Mouse (Mus musculus) intestine, embryonic 16.5 days (tissue): ENCODE measurements around the gene Sik3. TPM values are rescaled to one million over a fixed set of nuclear protein-coding genes. Genes with fewer than 3 reads are reported as not detected.
A peak's percentile ranks its signal among the peaks of the same experiment; 100 is the strongest.

Experiments
- ATAC-seq: fragments of 200-750 bp; cut with Nextera tagmentation; 2 replicates; pipeline ENCODE4 v1.8.0; 2017; ENCODE audit warnings: moderate TSS enrichment, moderate library complexity
- H3K27ac ChIP-seq: fragments of 300-500 bp; sonication (generic); 2 replicates; pipeline ENCODE4 v1.5.1; 2014; ENCODE audit warnings: mild to moderate bottlenecking, low read length
- H3K27me3 ChIP-seq: fragments of 300-500 bp; sonication (generic); replicated peaks from 2 replicates; pipeline ENCODE4 v1.6.1; 2014; ENCODE audit warnings: low read length, control low read depth, mixed read lengths; ENCODE audit not compliant: control insufficient read depth, insufficient read depth
- H3K36me3 ChIP-seq: fragments of 300-500 bp; sonication (generic); 2 replicates; pipeline ENCODE4 v1.6.1; 2014; ENCODE audit warnings: low read length, control low read depth; ENCODE audit not compliant: control insufficient read depth, insufficient read depth
- H3K4me1 ChIP-seq: fragments of 300-500 bp; sonication (generic); 2 replicates; pipeline ENCODE4 v1.6.1; 2014; ENCODE audit warnings: low read length, control low read depth, mixed read lengths; ENCODE audit not compliant: control insufficient read depth, insufficient read depth
- H3K4me2 ChIP-seq: fragments of 300-500 bp; sonication (generic); 2 replicates; pipeline ENCODE4 v1.6.1; 2014; ENCODE audit warnings: low read depth, low read length, control low read depth
- H3K4me3 ChIP-seq: fragments of 300-500 bp; sonication (generic); 2 replicates; pipeline ENCODE4 v1.5.1; 2014; ENCODE audit warnings: mild to moderate bottlenecking, low read length
- H3K9ac ChIP-seq: fragments of 300-500 bp; sonication (generic); 2 replicates; pipeline ENCODE4 v1.6.1; 2014; ENCODE audit warnings: low read depth, low read length
- H3K9me3 ChIP-seq: fragments of 300-500 bp; sonication (generic); 2 replicates; pipeline ENCODE4 v1.6.1; 2016; ENCODE audit warnings: low read length, control low read depth; ENCODE audit not compliant: control insufficient read depth
- WGBS: fragments of 180-500 bp; shearing (Covaris S2); extraction: QIAGEN DNeasy Blood & Tissue Kit; methylation state at CpG from one replicate; pipeline ENCODE4 v1.1.7; 2014; 5-methylcytosine and 5-hydroxymethylcytosine counted together
- polyA plus RNA-seq: library from polyadenylated mRNA; unstranded; fragments of >200 nt; fragmentation: Nextera tagmentation; extraction: Ambion mirVana; gene quantifications from 2 replicates; pipeline ENCODE4 v1.2.1, GENCODE M21; 2015

Sik3 gene
- polyA plus RNA-seq, 1 experiment from 2014 or later = 5.2 TPM

GRCm38 (mm10) chr9:46110648-46111047, 98.0 kb downstream of the Sik3 start:
- peak; percentile 63 for ATAC-seq
- peak overlapping the region; percentile 29 for H3K4me2 ChIP-seq
- H3K36me3 ChIP-seq = no peaks in the 10 kb centered on the region
- H3K4me1 ChIP-seq = peaks cover 27% of the 10 kb centered on the region
- WGBS = 18% methylated on average over 7 of the region's 7 CpGs
- no peaks in the 10 kb centered on the region for H3K27me3 ChIP-seq
- H3K4me3 ChIP-seq = no peak overlapping the region
- H3K9ac ChIP-seq = no peak overlapping the region
- H3K9me3 ChIP-seq = no peaks in the 10 kb centered on the region
- H3K27ac ChIP-seq = peak overlapping the region; percentile 61; the same call in 1 of the 2 replicates

- peaks cover 27% of the 10 kb centered on the region for H3K4me1 ChIP-seq
- 0 out of 2 replicates have a peak overlapping the region, but pooled peaks have one; percentile 61 for H3K27ac ChIP-seq
Measured at GRCm38 (mm10) chr9:46111334-46111733, 98.7 kb downstream of the Sik3 start.

GRCm38 (mm10) chr9:46112246-46112645, 99.6 kb downstream of the Sik3 start:
- Histone ChIP-seq H3K9ac (no peak overlapping the region), H3K4me2 (no peak overlapping the region), H3K4me3 (no peak overlapping the region), H3K36me3 (no peaks in the 10 kb centered on the region), H3K4me1 (peaks cover 27% of the 10 kb centered on the region), H3K27ac (peak overlapping the region; percentile 75), H3K9me3 (no peaks in the 10 kb centered on the region), H3K27me3 (no peaks in the 10 kb centered on the region)
- peak; percentile 19; the same call in 1 of the 2 replicates for ATAC-seq
- 28% methylated on average over 5 of the region's 5 CpGs for WGBS

More at GRCm38 (mm10) chr9:46111334-46111733, 98.7 kb downstream of the Sik3 start:
- Histone ChIP-seq H3K27me3 (no peaks in the 10 kb centered on the region), H3K36me3 (no peaks in the 10 kb centered on the region), H3K4me3 (no peak overlapping the region), H3K9ac (no peak overlapping the region), H3K4me2 (no peak overlapping the region), H3K9me3 (no peaks in the 10 kb centered on the region)
- ATAC-seq = no peak

GRCm38 (mm10) chr9:46118844-46119385, 106.3 kb downstream of the Sik3 start:
- H3K4me2 ChIP-seq = no peak overlapping the region
- no peak for ATAC-seq
- no peaks in the 10 kb centered on the region for H3K27me3 ChIP-seq
- H3K36me3 ChIP-seq = no peaks in the 10 kb centered on the region
- no peak overlapping the region for H3K4me3 ChIP-seq
- no peaks in the 10 kb centered on the region for H3K9me3 ChIP-seq
- WGBS = 90% methylated on average over 8 of the region's 8 CpGs
- H3K9ac ChIP-seq = no peak overlapping the region
- no peak overlapping the region for H3K27ac ChIP-seq
- peaks cover 37% of the 10 kb centered on the region for H3K4me1 ChIP-seq

- Histone ChIP-seq H3K4me2 (no peak overlapping the region), H3K27me3 (no peaks in the 10 kb centered on the region), H3K4me3 (no peak overlapping the region), H3K27ac (peak overlapping the region; percentile 72), H3K9ac (no peak overlapping the region), H3K4me1 (peaks cover 37% of the 10 kb centered on the region), H3K9me3 (no peaks in the 10 kb centered on the region), H3K36me3 (no peaks in the 10 kb centered on the region)
- ATAC-seq = peak; percentile 92
- WGBS = 12% methylated on average over 6 of the region's 6 CpGs
Measured at GRCm38 (mm10) chr9:46119943-46120441, 107.4 kb downstream of the Sik3 start.

GRCm38 (mm10) chr9:46120468-46121253, 108.0 kb downstream of the Sik3 start:
- Histone ChIP-seq H3K36me3 (no peaks in the 10 kb centered on the region), H3K4me2 (no peak overlapping the region), H3K4me1 (peaks cover 37% of the 10 kb centered on the region), H3K27ac (peak overlapping the region; percentile 72), H3K9ac (no peak overlapping the region), H3K4me3 (no peak overlapping the region), H3K27me3 (no peaks in the 10 kb centered on the region), H3K9me3 (no peaks in the 10 kb centered on the region)
- WGBS = 74% methylated on average over 6 of the region's 6 CpGs
- peak; percentile 26; the same call in 1 of the 2 replicates for ATAC-seq

- Histone ChIP-seq H3K27me3 (no peaks in the 10 kb centered on the region), H3K27ac (peak overlapping the region; percentile 7; the same call in 1 of the 2 replicates), H3K4me3 (no peak overlapping the region), H3K9ac (no peak overlapping the region), H3K4me1 (peaks cover 43% of the 10 kb centered on the region), H3K9me3 (no peaks in the 10 kb centered on the region), H3K36me3 (no peaks in the 10 kb centered on the region), H3K4me2 (no peak overlapping the region)
- 52% methylated on average over 4 of the region's 4 CpGs for WGBS
- peak; percentile 76 for ATAC-seq
Measured at GRCm38 (mm10) chr9:46121486-46121885, 108.9 kb downstream of the Sik3 start.

- Histone ChIP-seq H3K4me2 (no peak overlapping the region), H3K36me3 (no peaks in the 10 kb centered on the region), H3K27me3 (no peaks in the 10 kb centered on the region), H3K4me3 (no peak overlapping the region), H3K9me3 (no peaks in the 10 kb centered on the region), H3K4me1 (peaks cover 48% of the 10 kb centered on the region), H3K9ac (no peak overlapping the region), H3K27ac (peak overlapping the region; percentile 54)
- ATAC-seq = no peak
- 66% methylated on average over 9 of the region's 9 CpGs for WGBS
Measured at GRCm38 (mm10) chr9:46122731-46123130, 110.1 kb downstream of the Sik3 start.

GRCm38 (mm10) chr9:46126295-46126694, 113.7 kb downstream of the Sik3 start:
- Histone ChIP-seq H3K27me3 (no peaks in the 10 kb centered on the region), H3K9me3 (no peaks in the 10 kb centered on the region), H3K4me3 (no peak overlapping the region), H3K36me3 (no peaks in the 10 kb centered on the region), H3K27ac (peak overlapping the region; percentile 78), H3K4me1 (peaks cover 33% of the 10 kb centered on the region), H3K4me2 (no peak overlapping the region), H3K9ac (no peak overlapping the region)
- ATAC-seq = no peak
- 67% methylated on average over 2 of the region's 2 CpGs for WGBS
